Mouse (Mus musculus) G1E (cell line): ENCODE measurements around the gene Dusp22. TPM values are rescaled to one million over a fixed set of nuclear protein-coding genes. Genes with fewer than 3 reads are reported as not detected.

Source experiments
- ATAC-seq: 2 replicates; pipeline ENCODE4 v1.8.0; 2016; ENCODE audit warnings: mild to moderate bottlenecking; ENCODE audit not compliant: insufficient number of reproducible peaks, poor library complexity, low FRiP score, severe bottlenecking; ENCODE audit errors: extremely low read depth
- DNase-seq: peaks from one replicate; pipeline ENCODE4 v3.0.0; 2012; ENCODE audit warnings: low spot score
- H3K27me3 ChIP-seq: 2 replicates; pipeline ENCODE4 v1.6.1; 2012; ENCODE audit warnings: mild to moderate bottlenecking, low read length, inconsistent platforms; ENCODE audit not compliant: insufficient read depth
- H3K36me3 ChIP-seq: replicated peaks from 2 replicates; pipeline ENCODE3; 2012; ENCODE audit warnings: mild to moderate bottlenecking, inconsistent platforms
- H3K4me1 ChIP-seq: 2 replicates; pipeline ENCODE4 v1.6.1; 2012; ENCODE audit warnings: low read depth, low read length, inconsistent platforms, mixed read lengths; ENCODE audit not compliant: insufficient read depth
- H3K4me3 ChIP-seq: 2 replicates; pipeline ENCODE4 v1.5.1; 2012; ENCODE audit warnings: low read depth, mild to moderate bottlenecking, inconsistent platforms, low read length, moderate library complexity, mixed read lengths
- H3K9me3 ChIP-seq: replicated peaks from 2 replicates; pipeline ENCODE4 v1.6.1; 2012; ENCODE audit warnings: inconsistent platforms
- CTCF ChIP-seq: IDR thresholded peaks from 2 replicates; pipeline ENCODE4 v1.5.1; 2012; ENCODE audit warnings: low read depth, low read length, inconsistent platforms, mixed read lengths
- GATA1 ChIP-seq: IDR thresholded peaks from 2 replicates; pipeline ENCODE4 v1.6.1; 2012; ENCODE audit warnings: borderline replicate concordance, low read length, inconsistent platforms, mixed read lengths
- GATA2 ChIP-seq: IDR thresholded peaks from 2 replicates; pipeline ENCODE4 v1.6.1; 2012; ENCODE audit warnings: low read depth, low read length, inconsistent platforms, borderline replicate concordance
- POLR2AphosphoS5 ChIP-seq: IDR thresholded peaks from 2 replicates; pipeline ENCODE4 v1.6.1; 2012; ENCODE audit warnings: low read depth, low read length, inconsistent platforms; ENCODE audit not compliant: insufficient replicate concordance
- TAL1 ChIP-seq: conservative IDR thresholded peaks from 2 replicates; pipeline ENCODE4 v1.6.1; 2012; ENCODE audit warnings: low read depth, low read length, inconsistent platforms, mixed read lengths
- polyA plus RNA-seq: library from polyadenylated mRNA; stranded (reverse); fragments of >175 nt; gene quantifications from 2 replicates; pipeline ENCODE4 v1.2.3, GENCODE M21; 2012
- total RNA-seq, 2 experiments: library from RNA; stranded (forward) in 1 of 2; stranded (reverse) in 1 of 2; fragments of 200-1000 nt in 1 of 2; fragments of >200 nt in 1 of 2; fragmentation: Nextera tagmentation in 1 of 2; gene quantifications; 2 replicates each; pipeline ENCODE4 v1.2.3; 2014 to 2017

Dusp22 gene
- total and polyA plus RNA-seq, 3 experiments, result 0.27 TPM; not detected in 2

GRCm38 (mm10) chr13:30754825-30755476, 95.2 kb downstream of the Dusp22 start:
- Histone ChIP-seq H3K36me3 (no peaks in the 10 kb centered on the region), H3K4me3 (no peak overlapping the region), H3K27me3 (peaks cover 18% of the 10 kb centered on the region; the same call in 1 of the 2 replicates), H3K9me3 (no peaks in the 10 kb centered on the region), H3K4me1 (no peaks in the 10 kb centered on the region)
- DNase-seq (no peak), ATAC-seq (no peak)
- no peak for TF ChIP-seq CTCF
- no peak for TF ChIP-seq POLR2AphosphoS5
- no peak for TF ChIP-seq GATA2
- TF ChIP-seq GATA1, result no peak

GRCm38 (mm10) chr13:30755577-30755976, 95.8 kb downstream of the Dusp22 start:
- no peak overlapping the region for H3K4me3 ChIP-seq
- ATAC-seq (no peak), DNase-seq (no peak)
- H3K27me3 ChIP-seq, result peaks cover 13% of the 10 kb centered on the region; the same call in 1 of the 2 replicates
- no peaks in the 10 kb centered on the region for H3K36me3 ChIP-seq
- H3K9me3 ChIP-seq, result no peaks in the 10 kb centered on the region
- TF ChIP-seq GATA2 (no peak), POLR2AphosphoS5 (no peak), CTCF (no peak), TAL1 (no peak), GATA1 (no peak)
- H3K4me1 ChIP-seq, result no peaks in the 10 kb centered on the region

GRCm38 (mm10) chr13:30755998-30756639, 96.3 kb downstream of the Dusp22 start:
- no peak for ATAC-seq
- TF ChIP-seq TAL1 (no peak), POLR2AphosphoS5 (no peak), GATA2 (no peak), CTCF (no peak), GATA1 (no peak)
- Histone ChIP-seq H3K9me3 (no peaks in the 10 kb centered on the region), H3K4me1 (no peaks in the 10 kb centered on the region), H3K36me3 (no peaks in the 10 kb centered on the region), H3K4me3 (no peak overlapping the region), H3K27me3 (peaks cover 15% of the 10 kb centered on the region)
- DNase-seq, result no peak

GRCm38 (mm10) chr13:30757264-30757900, 97.6 kb downstream of the Dusp22 start:
- TF ChIP-seq POLR2AphosphoS5, result no peak
- TF ChIP-seq GATA1, result no peak
- no peak for TF ChIP-seq CTCF
- no peak for TF ChIP-seq GATA2
- TF ChIP-seq TAL1, result no peak
- H3K4me3 ChIP-seq, result no peak overlapping the region
- H3K36me3 ChIP-seq, result no peaks in the 10 kb centered on the region
- no peaks in the 10 kb centered on the region for H3K9me3 ChIP-seq
- DNase-seq (no peak), ATAC-seq (no peak)
- H3K27me3 ChIP-seq, result peaks cover 19% of the 10 kb centered on the region
- H3K4me1 ChIP-seq, result no peaks in the 10 kb centered on the region

GRCm38 (mm10) chr13:30758789-30759381, 99.1 kb downstream of the Dusp22 start:
- Histone ChIP-seq H3K36me3 (no peaks in the 10 kb centered on the region), H3K4me3 (no peak overlapping the region), H3K9me3 (no peaks in the 10 kb centered on the region), H3K27me3 (peaks cover 19% of the 10 kb centered on the region), H3K4me1 (no peaks in the 10 kb centered on the region)
- TF ChIP-seq GATA1 (no peak), GATA2 (no peak), POLR2AphosphoS5 (no peak), CTCF (no peak), TAL1 (no peak)
- DNase-seq (no peak), ATAC-seq (no peak)
